Mouse (Mus musculus) urinary bladder, postnatal 36 days (tissue): ENCODE data around the gene Pabpc4.
"Not testable (repeated sequence)": the region's sequence is repeated elsewhere in the genome, so short reads cannot be mapped to it uniquely, and the experiment has no call there.

Experiments used
- DNase-seq, 2 experiments: peaks; one replicate each; pipeline ENCODE4 v3.0.0; 2022; ENCODE audit warnings: low spot score in 2 of 2, mixed read lengths in 1 of 2

Pabpc4 gene

DNA sequence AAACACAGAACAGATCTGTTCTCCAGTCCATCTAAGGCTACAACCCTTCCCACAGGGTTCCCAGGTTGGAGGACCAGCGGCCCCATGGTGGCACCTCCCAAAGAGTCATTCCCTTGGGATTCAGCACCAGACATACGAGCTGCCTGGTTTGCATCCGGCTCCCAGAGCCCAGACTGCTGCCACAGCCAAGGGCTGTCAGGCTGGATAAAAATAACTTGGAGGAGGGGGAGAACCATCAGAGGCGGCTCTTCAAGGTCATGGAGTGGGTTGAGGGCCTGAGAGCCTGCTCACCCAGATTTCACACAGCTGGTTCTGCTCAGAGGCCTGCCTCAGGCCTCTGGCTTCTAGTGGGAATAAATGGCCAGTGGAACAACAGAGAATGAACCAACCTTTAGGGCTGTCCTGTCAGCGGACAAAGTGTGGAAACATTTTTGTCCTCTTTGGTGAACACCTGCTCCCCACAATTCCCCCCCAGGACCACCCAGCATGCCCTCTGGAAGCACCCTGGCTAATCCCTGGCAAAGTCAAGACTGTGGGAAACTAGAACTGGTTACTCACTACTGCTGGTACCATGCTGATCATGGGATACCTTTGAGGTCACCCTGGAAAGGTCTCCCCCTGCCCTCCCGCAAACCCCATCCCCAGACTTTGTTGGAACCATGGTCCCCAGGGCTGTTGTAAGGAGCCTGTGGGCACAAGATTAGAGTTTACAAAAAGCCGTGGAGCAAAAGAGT, 14.8 kb upstream of the Pabpc4 start:
- DNase-seq: no peak

DNA sequence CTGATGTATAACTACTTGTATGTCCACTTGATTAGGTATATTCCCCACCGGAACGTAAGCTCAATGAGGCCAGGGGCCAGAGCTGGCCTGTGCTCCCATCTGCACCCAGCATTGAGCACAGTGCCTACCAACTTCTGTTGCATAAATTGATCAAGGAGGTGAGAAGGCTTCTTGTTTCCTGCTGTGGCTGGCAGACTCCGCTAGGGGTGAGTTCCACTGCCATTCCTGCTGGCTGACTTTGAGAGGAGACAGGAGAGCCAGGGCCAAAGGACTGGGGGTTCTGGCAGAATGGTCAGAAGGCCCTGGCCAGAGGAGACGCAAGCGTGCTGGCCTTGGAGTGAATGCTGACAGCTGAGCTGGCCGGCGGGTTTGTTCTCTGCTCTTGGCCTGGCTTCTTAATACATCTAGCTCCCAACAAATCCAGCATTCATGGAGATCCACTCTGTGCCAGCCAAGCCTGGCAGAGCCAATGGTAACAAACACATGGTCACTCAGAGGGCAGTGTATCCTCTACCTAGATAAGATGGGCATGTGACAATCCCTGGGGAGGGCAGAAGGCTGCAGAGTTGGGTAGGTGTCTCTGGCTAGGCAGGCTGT, 13.1 kb upstream of the Pabpc4 start:
- peak in 1 of 2 experiments; percentile 60 for DNase-seq

DNA sequence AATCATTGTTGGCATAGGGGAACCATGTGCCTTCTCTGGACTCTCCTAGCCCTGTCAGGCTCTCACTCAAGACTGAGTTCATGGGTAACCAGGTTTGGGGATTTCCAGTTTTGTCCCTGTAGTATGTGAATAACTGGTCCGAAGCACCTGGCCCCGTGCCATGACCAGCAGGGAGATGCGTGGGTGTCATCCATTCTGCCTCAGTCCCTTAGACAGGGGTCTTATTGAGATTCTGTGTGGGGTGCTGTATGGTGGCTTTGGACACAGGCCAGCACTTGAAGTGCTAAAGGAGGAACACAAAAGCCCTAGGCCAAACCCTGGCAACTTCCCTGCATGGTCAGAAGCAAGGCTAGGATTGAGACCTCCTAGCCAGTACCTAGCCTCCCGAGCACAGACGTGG, 9.9 kb upstream of the Pabpc4 start:
- DNase-seq: no peak

DNA sequence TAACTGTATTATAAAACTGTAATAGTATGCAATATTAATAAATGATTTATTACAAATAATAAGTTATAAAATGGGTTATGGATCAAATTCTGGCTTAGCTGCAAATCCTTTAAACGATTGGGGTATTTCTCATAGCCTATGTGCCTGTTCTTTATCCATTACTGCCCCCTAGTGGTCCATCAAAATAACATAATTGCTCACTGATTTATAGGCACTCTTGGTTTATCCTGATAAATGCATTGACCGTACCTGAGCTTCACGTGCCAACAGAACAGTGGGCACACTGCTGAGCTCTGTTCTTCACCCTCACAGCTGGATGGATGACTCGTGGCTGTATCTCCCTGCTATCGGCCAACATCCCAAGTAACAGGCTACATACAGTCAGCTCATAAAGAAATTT, 7.5 kb upstream of the Pabpc4 start:
- DNase-seq: no peak

DNA sequence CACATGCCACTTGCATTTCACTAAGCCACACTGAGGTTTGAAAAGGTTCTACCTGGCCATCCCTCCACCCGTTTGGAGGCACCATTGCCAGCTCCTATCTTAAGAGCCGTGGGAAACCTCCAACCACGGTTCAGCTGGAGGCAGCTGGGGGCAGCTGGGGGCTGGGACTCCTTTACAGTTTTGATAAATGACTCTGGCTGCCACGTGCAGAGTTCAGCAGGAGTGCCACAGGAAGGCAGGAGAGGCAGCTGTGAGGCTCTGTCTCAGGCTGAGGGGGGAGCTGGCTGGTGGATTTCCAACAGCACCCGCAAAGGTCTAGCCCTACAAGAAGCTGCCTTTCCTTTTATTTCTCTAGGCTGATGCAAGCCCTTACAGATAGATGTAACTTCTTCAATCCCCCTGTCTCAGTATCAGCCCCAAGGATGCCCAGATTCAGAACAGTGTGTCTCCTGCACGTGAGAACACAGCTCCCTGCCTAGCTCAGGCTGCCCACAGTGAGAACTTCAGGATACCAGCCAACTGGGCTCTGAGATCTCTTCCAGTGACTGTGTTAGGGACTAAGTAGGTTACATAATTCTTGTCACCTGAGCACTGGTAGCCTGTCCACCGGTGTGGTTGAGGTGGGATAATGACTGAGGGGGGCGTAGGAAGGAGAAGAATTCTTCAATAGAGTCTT, 1.9 kb upstream of the Pabpc4 start:
- no peak for DNase-seq

DNA sequence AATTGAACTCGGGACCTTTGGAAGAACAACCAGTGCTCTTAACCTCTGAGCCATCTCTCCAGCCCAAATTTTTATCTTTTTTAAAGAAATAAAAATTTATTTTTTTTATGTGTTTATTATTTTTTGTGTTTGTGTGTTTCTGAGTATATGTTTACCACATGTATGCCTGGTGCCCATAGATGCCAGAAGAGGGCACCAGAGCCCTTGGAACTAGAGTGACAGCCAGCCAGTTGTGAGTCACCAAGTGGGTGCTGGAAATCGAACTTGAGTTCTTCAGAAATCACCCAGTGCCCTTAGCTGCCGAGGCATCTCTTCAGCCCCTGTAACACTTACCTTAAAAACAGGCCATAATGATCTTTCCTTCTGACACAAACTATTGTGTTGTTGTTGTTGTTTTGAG, 8.9 kb downstream of the Pabpc4 start:
- DNase-seq: no peak

DNA sequence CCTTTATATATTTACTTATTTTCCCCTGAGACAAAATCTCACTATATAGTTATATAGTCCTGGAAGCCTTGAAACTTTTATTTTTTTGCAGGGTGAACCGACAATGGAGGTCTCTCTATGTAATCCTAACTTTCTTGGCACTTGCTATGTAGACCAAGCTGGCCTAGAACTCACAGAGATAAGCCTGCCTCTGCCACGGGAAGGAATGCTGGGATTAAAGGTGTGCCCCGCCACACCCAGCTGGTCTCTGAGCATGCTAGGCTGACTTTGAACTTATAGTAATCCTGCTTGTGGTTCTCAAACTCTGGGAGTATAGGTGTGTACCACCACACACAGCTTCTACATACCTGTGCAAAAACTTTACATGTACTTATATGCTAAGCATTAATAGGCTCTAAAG, 18.0 kb downstream of the Pabpc4 start:
- no peak for DNase-seq

DNA sequence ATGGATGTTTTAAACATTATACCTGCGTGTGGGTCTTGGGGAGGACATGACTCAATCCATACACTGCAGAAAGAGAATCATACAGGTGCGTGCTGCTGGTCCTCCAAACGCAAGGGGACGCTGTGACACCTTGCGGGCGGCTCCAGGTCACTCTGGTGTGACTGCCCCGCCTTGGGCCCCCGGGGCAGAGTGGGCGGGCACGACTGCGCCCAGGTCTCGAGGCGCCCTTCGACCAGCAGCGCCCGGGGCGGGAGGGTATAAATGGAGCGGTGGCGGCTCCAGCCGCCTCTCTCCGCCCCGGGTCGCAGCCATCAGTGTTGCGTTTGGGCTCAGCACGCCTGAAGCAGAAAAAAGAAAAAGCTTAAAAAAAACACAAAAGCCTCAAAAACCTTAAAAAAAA, 20.3 kb downstream of the Pabpc4 start:
- DNase-seq: peak; percentile 86 to 92

DNA sequence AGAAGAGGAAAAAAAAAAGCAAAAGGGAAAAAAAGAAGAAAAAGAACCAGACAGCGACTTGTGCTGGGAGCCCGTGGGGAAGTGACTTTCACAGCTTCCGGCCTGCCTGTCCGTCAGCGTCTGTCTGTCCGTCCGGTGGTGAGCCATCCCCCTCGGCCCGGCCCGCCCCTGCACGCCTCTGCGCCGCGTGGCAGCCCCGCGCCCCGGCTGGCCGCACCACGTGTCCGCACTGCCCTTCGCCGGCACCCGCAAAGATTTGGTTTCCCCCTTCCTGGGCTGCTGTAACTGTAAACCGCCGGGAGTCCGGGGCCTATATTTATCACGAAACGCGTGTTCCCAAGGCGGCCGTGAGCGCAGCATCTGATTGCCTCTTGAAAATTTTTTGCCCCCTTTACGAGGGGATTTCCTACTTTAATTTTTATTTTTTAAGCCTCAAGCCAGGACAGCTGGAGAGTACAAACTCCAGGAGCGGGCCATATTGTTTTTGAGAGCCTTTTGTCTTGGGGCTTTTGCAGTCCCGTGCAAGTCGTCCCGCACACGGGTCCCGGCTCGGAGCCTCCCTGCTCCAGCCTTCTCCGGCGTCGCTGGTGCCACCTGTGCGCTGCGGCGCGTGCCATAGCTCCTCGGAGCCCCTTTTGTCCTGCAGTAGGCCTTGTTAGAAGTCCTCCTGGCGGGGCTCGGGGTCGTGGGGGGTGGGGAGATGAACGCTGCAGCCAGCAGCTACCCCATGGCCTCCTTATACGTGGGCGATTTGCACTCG, 20.9 kb downstream of the Pabpc4 start:
- DNase-seq: peak in 1 of 2 experiments; percentile 57

DNA sequence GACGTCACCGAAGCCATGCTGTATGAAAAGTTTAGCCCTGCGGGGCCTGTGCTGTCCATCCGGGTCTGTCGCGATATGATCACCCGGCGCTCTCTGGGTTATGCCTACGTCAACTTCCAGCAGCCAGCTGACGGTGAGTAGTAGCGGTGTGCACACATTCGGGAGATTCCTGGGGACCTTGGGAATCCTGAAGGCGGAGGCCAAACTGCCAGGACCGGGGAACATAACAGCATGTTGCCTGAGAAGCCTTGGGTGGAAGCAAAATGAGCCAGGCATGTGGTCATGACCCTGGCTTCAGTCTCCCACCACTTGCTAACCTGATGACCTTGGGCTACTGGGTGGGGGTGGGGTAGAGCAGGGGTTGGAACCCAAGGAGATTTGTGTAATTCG, 21.5 kb downstream of the Pabpc4 start:
- not testable (repeated sequence) for DNase-seq

DNA sequence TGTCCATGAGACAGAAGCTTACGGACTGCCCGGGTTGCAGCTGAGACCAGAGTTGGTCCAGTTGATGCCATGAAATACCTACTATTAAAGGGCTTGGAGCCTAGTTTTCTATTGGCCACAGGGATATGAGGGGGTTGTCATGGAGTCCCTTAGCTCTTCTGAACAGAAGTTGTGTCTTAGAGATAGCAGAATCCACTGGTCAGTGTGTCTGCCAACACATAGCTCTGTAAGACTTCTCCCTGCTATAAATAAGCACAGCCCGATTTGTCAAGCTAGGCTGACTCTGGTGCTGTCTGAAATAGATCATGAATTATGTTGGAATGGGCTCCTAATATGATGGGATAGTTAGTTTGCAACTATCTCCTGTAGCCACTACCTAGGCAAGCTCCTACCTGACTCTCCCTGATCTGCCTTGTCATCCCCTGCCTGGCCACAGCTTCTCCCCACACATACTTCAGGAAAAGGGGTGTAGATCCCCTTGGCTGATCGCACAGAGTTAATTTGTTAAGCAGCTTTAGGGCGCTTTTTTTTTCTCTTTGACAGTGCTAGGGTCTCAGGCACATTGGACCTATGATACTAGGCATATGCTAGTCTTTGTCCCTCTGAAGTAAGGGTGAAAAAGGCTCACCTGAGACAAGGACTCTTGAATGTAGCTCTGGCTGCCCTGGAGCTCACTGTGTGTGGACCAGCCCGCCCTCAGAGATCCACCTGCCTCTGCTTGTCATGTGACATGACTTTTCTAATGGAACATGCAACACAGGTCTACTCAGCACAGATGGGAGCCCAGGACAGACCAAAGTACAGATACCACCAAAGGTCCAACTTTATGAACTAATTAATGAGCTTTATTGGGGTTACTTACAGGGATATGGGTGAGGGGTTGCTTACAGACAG, 22.8 kb downstream of the Pabpc4 start:
- no peak for DNase-seq

DNA sequence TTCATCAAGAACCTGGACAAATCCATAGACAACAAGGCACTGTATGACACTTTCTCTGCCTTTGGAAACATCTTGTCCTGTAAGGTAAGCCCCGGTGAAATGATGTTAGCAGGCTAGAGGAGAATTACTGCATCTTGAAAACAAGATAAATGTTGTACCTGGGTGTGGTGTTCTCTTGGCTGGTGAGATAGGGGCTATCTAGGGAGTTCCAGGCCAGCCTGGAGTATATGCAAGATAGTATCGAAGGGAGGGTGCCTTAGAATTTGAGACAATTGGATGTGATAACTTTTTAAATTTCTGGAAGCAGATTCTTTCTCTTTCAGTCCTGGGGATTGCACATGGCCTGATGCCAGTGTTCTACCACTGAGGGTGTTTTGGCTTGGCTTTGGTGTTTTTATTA, 24.6 kb downstream of the Pabpc4 start:
- DNase-seq: no peak

DNA sequence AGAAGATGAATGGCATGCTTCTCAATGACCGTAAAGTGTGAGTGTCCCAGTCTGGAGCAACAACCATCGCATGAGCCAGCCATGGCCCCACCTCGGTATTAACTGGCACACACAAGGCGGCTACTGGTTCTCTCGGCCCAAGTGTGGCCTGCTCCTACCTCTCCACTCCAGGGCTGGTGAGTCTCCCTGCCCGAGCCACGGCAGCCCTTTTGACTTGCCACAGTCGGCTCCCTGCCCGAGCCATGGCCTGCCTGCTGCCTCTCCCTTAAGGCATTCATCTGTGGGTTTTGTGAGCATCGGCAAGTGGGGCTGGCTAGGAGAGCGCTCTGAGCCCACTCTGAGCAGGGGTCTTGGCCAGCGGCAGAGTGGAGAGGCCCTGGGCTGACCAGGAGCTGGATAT, 26.9 kb downstream of the Pabpc4 start:
- no peak for DNase-seq

DNA sequence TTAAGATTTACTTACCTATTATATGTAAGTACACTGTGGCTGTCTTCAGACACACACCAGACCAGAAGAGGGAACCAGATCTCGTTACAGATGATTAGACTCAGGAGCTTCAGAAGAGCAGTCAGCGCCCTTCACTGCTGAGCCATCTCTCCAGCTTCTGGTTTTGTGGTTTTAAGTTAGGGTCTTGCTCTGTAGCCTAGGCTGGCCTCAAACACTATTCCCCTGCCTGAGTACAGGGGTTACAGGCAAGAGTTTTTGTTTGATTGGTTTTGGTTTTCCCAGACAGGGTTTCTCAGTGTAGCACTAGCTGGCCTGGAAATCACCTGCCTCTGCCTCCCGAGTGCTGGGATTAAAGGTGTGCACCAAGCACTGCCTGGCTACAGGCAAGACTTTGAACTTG, 30.2 kb downstream of the Pabpc4 start:
- DNase-seq: no peak

DNA sequence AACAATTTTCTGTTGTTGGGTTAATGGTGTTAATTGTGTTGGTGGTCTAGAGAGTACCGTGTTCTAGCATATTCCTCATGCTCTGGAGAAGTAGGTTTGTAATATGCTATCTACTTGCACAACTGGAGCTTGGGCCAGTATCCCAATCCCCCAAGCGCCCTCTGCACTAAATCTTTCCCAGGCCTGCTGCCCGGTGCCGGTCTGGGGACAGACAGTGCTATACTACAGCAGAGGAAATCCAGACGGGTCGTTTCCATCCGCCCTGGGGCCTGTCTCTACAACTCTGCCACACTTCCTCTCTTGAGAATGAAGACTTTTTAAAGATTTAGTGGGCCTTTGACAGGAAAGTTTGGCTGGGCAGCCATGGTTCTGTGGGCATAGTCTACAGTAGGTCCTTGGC, 30.8 kb downstream of the Pabpc4 start:
- DNase-seq: peak in 1 of 2 experiments; percentile 41

DNA sequence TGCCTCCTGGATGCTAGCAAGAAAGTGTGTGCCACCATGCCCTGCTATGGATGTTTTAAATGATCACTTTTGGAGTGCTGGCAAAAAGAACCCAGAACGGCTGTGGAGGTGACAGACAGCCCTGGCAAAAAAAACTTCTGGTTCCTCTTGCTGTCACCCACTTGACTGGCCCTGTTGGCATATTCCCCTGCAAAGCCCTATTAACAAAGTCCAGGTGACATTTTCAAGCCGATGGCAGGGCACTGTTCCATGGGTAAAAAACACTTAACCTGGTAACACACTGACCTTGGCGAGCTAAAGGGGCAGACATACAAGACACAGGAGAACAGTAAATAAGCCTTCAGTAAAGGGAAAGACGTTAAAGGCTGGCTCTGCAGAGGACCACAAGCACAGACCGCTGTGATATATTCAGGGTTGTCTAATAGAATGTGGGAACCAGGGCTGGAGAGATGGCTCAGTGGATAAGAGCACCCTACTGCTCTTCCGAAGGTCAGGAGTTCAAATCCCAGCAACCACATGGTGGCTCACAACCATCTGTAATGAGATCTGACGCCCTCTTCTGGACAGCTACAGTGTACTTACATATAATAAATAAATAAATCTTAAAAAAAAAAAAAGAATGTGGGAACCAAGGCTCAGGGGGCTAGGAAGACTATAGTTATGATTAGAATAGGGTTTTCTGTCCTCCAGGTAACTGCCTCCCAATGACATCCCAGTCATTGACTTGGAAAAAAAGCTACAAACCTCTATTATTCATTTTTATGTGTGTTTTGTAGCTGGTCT, 31.7 kb downstream of the Pabpc4 start:
- no peak for DNase-seq

DNA sequence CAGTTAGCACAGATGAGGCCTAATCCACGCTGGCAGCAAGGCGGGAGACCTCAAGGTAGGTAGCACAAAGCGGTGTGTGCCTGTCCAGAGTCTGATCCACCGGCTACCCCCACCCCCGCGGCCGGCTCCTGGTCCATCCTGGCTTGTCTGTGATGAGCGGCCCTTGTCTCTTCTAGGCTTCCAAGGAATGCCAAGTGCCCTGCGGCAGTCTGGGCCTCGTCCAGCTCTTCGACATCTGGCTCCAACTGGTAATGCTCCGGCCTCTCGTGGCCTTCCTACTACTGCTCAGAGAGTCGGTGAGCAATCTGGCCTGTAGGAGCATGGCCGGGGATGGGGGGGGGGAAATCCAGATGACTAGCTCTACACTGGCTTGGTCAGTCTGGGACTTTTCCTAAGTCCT, 32.9 kb downstream of the Pabpc4 start:
- DNase-seq: not testable (repeated sequence)

DNA sequence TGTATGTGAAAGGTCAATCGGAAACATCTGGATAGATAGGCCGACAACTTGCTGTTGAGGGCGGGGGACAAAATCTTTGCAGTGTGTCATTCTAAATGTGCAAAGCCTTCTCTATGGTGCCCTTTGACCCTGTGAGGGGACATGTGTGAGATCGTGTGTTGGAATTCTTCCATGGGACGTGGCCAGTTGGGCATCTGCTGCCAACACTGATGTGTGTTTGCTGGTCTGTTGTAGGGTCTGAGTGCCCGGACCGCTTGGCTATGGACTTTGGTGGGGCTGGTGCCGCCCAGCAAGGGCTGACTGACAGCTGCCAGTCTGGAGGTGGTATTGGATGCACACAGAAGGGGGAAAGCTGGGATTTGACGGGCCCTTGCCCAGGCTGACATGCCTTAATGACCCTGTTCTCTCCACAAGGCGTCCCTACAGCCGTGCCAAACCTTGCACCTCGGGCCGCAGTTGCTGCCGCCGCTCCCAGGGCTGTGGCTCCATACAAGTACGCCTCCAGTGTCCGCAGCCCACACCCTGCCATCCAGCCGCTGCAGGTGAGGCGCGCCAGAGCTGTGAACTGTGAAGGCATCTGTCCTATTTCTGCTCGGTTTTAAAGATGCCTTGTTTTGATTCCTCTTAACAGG, 33.5 kb downstream of the Pabpc4 start:
- no peak for DNase-seq

DNA sequence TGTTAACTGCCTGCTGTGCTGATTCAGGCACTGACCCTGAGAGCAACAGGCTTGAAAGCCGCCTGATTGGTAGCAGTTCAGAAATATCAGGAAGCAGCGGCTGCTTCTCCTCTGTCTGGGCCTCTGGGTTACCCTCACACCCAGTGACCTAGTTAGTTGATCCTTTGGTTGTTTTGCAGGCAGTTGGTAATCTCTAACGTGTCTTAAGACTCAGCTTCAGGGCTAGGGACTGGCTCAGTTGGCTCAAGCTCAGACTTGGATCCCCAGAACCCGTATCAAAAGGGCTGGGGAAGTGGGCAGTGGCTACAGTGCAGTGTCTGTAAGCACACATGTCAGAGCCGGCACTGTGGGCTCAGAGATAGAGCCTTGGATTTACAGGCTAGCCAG, 34.0 kb downstream of the Pabpc4 start:
- no peak for DNase-seq
